Mouse (Mus musculus) v-Abl transformed pro-B cells (cell line): Measurements from ENCODE around the gene Teddm2.
"Not testable (repeated sequence)": the region's sequence is repeated elsewhere in the genome, so short reads cannot be mapped to it uniquely, and the experiment has no call there.

ENCODE experiments used
- in situ Hi-C, 2 experiments: fragments of 400-800 bp; cut with MboI; formaldehyde crosslinking; loops; one replicate each; pipeline ENCODE4 v1.15.1; 2025; ENCODE audit not compliant: unreplicated experiment in 2 of 2

Gene Teddm2

GRCm38 (mm10) chr1:153905884-153906283, 5.9 kb upstream of the Teddm2 start:
- in situ Hi-C loops = no loop called here

GRCm38 (mm10) chr1:153904236-153904635, 4.2 kb upstream of the Teddm2 start:
- in situ Hi-C loops = no loop called here

GRCm38 (mm10) chr1:153903006-153903405, 3.0 kb upstream of the Teddm2 start:
- in situ Hi-C loops = no loop called here

GRCm38 (mm10) chr1:153900860-153901730, 1.1 kb upstream of the Teddm2 start:
- in situ Hi-C loops = no loop called here

- in situ Hi-C loops = no loop called here
Observed at GRCm38 (mm10) chr1:153900381-153900780, 353 bp upstream of the Teddm2 start.

- in situ Hi-C loops = loop anchor here (5.0 to 25.0 kb wide), 4 partner anchors 833 to 1113 kb away; no protein-coding TSS in a partner anchor
Observed at GRCm38 (mm10) chr1:153898989-153899730, 868 bp downstream of the Teddm2 start.

GRCm38 (mm10) chr1:153897196-153897595, 2.8 kb downstream of the Teddm2 start:
- in situ Hi-C loops = loop anchor here (5.0 to 25.0 kb wide), 4 partner anchors 835 to 1115 kb away; no protein-coding TSS in a partner anchor

- in situ Hi-C loops = loop anchor here (5.0 to 25.0 kb wide), 6 partner anchors 227 to 1117 kb away; no protein-coding TSS in a partner anchor
Observed at GRCm38 (mm10) chr1:153894979-153895378, 5.0 kb downstream of the Teddm2 start.

- in situ Hi-C loops = loop anchor here (5.0 to 25.0 kb wide), 5 partner anchors 228 to 1118 kb away; no protein-coding TSS in a partner anchor
Observed at GRCm38 (mm10) chr1:153894201-153894893, 5.7 kb downstream of the Teddm2 start.

GRCm38 (mm10) chr1:153893746-153894145, 6.3 kb downstream of the Teddm2 start:
- in situ Hi-C loops = loop anchor here (5.0 to 25.0 kb wide), 5 partner anchors 229 to 1119 kb away; no protein-coding TSS in a partner anchor

GRCm38 (mm10) chr1:153891442-153891841, 8.6 kb downstream of the Teddm2 start, which contains the start of gene Teddm1a:
TSS of gene Teddm1a (plus strand) at chr1:153891742.
- in situ Hi-C loops = loop anchor here (5.0 to 25.0 kb wide), 5 partner anchors 231 to 1121 kb away; no protein-coding TSS in a partner anchor

GRCm38 (mm10) chr1:153890121-153890520, 9.9 kb downstream of the Teddm2 start:
- in situ Hi-C loops = loop anchor here (5.0 to 25.0 kb wide), 5 partner anchors 232 to 1122 kb away; no protein-coding TSS in a partner anchor

- in situ Hi-C loops = loop anchor here in 1 of 2 experiments (25.0 kb wide), 1 partner anchor 1126 kb away; no protein-coding TSS in a partner anchor
Observed at GRCm38 (mm10) chr1:153886024-153886633, 13.9 kb downstream of the Teddm2 start.

GRCm38 (mm10) chr1:153880391-153880790, 19.6 kb downstream of the Teddm2 start:
- in situ Hi-C loops = loop anchor here in 1 of 2 experiments (25.0 kb wide), 1 partner anchor 1132 kb away; no protein-coding TSS in a partner anchor

GRCm38 (mm10) chr1:153874045-153874444, 26.0 kb downstream of the Teddm2 start, which contains the start of gene Teddm1b:
TSS of gene Teddm1b (plus strand) at chr1:153874345.
- in situ Hi-C loops = no loop called here

- in situ Hi-C loops = no loop called here
Observed at GRCm38 (mm10) chr1:153855946-153856345, 44.1 kb downstream of the Teddm2 start.

- in situ Hi-C loops = not testable (repeated sequence)
Observed at GRCm38 (mm10) chr1:153852696-153853095, 47.3 kb downstream of the Teddm2 start.

- in situ Hi-C loops = loop anchor here in 1 of 2 experiments (5.0 kb wide), 1 partner anchor 295 kb away; the partner anchor contains the start of gene Npl
Observed at GRCm38 (mm10) chr1:153846867-153847266, 53.2 kb downstream of the Teddm2 start.

GRCm38 (mm10) chr1:153846420-153846819, 53.6 kb downstream of the Teddm2 start:
- in situ Hi-C loops = loop anchor here in 1 of 2 experiments (5.0 kb wide), 1 partner anchor 294 kb away; the partner anchor contains the start of gene Npl
